Mouse (Mus musculus): ENCODE results near the gene Cog6. TPM values are rescaled to one million over a fixed set of nuclear protein-coding genes. Genes with fewer than 3 reads are reported as not detected.
A peak's percentile ranks its signal among the peaks of the same experiment; 100 is the strongest.
"Not testable (repeated sequence)": the region's sequence is repeated elsewhere in the genome, so short reads cannot be mapped to it uniquely, and the experiment has no call there.

The Cog6 gene
- total RNA-seq, 2 experiments from 2014 or later = 52.4 to 54.1 TPM

DNA sequence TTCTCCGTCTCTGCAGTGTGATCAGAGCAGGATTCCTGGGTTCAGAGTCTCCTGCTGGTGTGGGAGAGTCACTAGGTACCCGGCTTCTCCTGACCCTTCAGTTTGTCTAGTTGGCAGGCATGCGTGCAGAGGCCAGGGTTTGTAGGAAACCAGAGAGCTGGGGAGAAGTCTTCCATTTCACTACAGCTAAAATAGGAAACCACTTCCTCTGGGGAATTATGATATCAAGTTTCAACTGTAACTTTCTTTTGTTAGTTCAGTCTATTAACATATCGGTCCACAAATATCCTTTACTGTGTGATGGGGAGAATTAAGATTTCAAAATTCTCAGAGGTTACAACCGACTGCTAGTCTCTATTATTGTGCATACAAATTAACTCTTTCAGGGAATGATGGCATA, 19.0 kb upstream of the Cog6 start:
- intact Hi-C loops (cut with DNase I) = no loop called here
- no peak for DNase-seq

DNA sequence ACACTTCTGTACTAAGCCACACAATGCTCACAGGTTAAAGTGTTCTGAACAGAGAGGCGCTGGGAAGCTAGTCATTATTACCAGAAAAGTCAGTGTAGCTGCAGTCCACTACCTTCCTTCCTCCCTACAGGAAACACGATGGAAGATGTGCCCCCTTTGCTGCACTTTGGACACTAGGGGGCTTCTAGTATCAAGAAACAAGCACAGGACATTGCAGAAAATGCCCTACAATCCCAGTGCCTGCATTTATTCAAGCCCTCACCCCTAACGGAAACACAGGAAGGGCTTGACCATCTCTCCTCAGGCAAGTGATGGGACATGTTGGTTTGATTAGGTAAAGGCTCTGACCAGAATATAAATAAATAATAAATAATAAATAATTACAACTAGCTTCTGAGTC, 16.4 kb upstream of the Cog6 start:
- intact Hi-C loops (cut with DNase I) = loop anchor here (1.0 kb wide), 1 partner anchor 296 kb away; no protein-coding TSS in a partner anchor
- DNase-seq = peak; percentile 43 to 55

DNA sequence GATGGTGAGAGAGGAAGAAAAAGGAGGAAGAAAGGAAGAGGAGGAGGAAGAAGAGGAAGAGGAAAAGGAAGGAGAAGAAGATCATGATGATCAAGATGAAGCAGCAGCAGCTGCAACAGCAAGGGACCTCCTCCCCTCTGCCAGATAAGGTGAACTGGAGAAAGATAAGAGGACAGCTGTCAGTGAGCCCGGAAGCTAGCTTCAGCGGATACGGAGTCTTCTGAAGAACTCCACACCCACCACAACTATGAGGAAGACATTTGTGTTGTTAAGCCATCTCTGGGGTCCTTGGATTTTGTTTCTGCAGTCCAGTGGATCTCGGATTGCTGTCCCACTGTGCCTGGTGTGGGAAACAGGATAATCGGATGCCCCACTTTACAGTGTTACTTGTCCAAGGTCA, 15.4 kb upstream of the Cog6 start:
- intact Hi-C loops (cut with DNase I) = no loop called here
- DNase-seq = no peak

DNA sequence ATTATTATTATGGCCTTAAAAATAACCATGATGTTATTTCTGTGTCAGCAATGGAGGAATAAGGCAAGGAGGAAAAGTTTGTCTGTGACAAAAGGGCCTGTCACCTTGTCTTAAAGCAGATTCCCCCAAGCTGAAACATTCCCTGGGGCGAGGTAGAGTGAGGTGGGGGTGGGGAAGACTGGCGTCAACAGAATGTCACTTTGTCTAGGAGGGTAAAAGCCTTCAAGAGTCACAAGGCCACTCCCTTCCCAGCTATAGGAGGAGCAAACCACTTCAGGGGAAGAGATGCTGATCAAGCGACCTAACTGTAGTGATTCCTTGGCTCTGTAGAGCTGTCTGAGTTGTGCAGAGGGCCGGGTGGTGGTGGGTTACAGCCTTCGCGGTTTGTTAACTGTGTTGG, 14.5 kb upstream of the Cog6 start:
- intact Hi-C loops (cut with DNase I) = no loop called here
- DNase-seq = no peak

DNA sequence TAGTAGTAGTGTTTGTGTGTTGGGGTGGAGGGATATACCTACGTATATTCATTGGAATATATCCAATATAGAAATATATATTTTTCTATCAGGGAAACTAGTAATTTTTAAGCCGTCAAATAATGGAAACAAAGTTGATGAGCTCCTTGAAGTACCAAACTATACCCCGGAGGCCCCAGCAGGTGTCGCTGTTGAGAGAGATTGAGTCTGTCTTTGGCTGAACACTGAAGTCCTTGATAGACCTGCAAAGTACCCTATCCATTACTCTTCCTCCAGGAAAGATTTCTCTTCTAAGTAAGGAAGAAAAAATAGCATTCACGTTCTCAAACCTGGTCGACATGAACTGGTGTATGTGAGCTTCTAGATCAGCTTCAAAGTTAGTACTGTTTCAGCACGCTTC, 12.0 kb upstream of the Cog6 start:
- peak; percentile 73 to 85 for DNase-seq
- intact Hi-C loops (cut with DNase I) = loop anchor here (1.0 kb wide), 2 partner anchors 300 to 419 kb away; no protein-coding TSS in a partner anchor

DNA sequence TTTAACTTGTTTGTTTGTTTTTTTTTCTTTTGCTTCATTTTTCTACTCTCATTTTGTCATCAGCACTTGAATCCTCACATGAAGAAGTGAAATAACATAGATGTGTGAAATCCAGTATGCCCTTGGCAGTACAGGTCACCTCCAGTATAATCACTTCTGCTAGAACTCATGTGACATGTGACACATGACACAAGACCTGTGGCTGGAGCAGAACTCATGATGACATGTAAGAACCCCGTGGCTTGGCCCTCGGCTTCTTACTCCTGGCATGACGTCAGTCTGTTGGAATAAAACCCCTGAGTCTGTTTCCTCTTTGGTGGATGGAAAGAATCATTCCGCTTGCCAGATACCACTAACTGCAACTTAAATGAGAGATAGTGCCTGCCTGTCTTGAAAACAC, 10.3 kb upstream of the Cog6 start:
- intact Hi-C loops (cut with DNase I) = no loop called here
- no peak for DNase-seq

DNA sequence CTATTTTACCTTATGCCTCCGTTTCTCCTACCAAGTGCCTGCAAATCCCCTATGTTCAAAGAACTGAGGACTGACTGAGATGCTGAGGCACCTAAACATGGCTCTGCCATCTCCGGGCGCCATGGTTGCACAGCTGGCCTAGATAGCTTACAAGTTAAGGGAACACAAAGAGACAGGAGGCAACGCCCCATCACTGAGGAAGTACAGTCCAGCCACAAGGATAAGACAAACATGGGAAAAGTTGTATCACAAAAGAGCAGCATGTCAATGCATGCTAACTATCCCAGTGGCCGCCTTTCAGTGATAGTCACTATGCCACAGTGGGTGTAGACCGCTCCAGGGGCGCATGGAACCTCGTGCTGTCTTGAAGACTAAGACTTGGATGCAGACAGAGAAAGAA, 9.6 kb downstream of the Cog6 start:
- intact Hi-C loops (cut with DNase I) = no loop called here
- DNase-seq = no peak

DNA sequence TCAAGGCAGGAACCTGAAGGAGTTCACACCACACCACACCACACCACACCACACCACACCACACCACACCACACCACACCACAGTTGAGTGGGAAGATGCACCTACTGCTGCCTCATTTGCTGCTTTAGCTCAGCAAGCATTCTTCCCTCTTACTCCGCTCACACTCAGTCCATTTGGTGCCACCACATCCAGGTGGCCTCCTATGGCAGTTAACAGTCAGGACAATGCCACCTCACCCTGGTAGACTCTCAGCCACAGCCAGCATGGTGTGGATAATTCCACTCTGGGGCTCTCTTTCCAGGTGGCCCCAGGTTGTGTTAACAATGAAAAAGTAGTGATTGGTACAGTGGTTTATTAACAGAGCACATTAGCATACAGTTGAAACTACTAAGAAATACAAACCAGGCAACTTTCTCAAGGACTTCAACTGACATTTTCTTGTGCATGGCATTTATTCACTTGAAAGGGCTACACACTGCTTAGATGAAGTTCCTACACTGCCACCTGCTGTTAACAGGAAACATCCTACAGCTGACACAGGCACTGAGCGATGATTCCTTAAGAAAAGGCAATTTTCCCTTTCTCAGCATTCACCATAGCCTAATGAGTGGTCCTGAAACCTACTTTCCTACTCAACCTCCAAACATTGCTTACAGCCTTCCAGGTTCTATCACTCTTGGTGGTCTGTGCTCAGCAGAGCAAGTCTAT, 12.5 kb downstream of the Cog6 start:
- intact Hi-C loops (cut with DNase I) = no loop called here
- DNase-seq = peak; percentile 44 to 63

DNA sequence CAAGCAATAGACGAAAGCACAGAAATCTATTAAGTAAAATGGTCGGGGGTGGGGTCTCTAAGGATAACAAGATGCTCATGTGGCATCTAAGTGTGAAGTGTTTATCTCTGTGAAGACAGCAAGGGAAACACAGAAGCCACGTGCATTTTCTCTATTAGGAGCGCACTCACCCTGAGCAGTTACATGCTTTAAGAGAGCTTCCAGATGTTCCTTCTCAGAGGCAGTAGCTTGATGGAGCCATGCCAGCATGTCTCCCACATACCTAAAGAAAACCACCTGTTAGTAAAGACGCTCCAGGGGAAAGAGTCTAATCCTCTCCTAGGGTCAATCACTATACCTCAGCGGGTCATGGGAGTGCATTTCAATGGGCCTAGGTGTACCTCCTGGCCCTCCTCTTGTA, 15.0 kb downstream of the Cog6 start:
- intact Hi-C loops (cut with DNase I) = loop anchor here (2.0 kb wide), 1 partner anchor 745 kb away; no protein-coding TSS in a partner anchor
- no peak for DNase-seq

DNA sequence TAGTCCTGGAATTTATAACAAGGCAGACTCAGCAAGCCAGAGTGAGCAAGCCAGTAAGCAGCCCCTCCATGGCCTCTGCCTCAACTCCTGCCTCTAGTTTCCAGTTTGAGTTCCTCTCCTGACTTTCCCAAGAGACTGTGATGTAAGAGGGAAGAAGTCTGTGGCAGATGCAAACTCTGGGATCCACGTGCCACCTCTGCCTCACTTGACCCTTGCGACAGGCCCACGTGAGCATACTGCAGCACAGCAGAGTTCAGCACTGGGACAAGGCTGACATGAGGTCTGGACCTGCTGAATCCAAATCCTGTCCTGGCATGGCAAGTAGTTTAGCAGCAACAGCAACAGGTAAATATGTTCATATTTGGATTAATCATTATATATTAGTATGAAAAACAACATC, 17.0 kb downstream of the Cog6 start:
- DNase-seq = no peak
- intact Hi-C loops (cut with DNase I) = no loop called here

DNA sequence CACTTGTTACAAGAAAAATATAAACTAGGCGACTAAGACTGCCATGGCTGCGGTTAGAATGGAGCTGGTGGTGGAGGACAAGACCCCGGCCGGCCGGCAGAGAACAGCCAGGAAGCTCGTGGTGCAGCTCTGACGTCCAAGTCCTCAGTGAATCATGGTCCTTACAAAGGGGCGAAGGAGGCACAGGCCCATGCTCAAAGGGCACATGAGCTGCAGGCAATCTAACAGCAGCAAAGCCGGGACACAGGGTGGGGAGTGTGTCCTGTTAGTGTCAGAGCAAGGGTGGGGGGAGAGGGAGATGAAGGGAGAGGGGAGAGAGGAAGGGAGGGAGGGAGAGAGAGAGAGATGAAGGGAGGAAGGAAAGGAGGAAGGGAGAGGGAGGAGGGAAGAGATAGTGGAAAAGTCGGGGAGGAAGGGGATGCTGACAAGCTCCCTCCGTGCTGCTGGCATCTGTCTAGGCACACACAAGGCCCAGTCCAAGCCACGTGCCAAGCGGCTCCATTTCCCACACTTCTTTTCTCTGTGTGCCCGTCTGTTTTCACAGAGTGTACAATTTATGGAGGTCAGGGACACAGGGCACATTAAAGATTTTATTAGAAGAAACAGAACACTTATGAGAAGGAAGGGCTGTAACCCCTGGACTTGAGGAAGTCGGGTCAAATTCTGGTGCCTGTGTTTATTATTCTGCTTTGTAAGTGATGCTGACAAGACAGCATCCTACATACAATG, 17.9 kb downstream of the Cog6 start:
- intact Hi-C loops (cut with DNase I) = no loop called here
- no peak for DNase-seq

DNA sequence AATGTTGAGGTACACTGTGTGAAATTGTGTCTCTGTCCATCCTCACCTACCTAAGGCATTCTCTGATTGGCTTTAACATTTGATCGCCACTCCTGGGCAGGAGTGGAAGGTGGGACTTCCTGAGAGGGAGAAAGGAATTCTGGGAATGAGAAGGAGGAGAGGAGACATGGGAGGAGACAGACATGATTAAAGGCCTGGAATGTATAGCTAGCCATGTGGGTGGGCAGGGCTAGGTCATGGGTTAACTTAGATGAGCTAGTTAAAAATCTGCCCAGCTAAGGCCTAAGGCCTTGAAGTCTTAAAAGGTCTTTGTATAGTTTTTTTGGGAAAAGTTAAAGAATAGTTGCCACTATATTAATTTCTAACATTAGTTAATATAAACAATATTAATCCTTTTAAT, 19.7 kb downstream of the Cog6 start:
- intact Hi-C loops (cut with DNase I) = no loop called here
- no peak for DNase-seq

DNA sequence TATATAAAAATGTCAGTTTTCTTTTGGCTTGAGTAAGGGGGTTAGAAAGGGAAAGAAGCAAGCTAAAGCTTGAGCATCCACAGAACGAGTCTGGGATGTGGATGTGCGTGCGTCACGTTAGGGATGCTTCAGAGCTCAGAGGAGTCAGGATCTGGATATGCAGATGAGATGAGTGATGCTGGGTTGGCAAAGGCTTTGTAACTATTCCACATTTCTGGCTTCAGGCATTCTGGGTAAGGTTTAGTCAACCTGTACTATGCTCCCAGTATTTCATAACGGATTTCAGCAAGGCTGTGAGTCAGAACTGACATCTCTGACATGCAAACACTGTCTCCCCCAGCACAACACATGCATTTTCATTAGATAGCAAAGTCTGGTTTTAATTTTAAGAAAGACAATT, 20.4 kb downstream of the Cog6 start:
- no peak for DNase-seq
- intact Hi-C loops (cut with DNase I) = no loop called here

DNA sequence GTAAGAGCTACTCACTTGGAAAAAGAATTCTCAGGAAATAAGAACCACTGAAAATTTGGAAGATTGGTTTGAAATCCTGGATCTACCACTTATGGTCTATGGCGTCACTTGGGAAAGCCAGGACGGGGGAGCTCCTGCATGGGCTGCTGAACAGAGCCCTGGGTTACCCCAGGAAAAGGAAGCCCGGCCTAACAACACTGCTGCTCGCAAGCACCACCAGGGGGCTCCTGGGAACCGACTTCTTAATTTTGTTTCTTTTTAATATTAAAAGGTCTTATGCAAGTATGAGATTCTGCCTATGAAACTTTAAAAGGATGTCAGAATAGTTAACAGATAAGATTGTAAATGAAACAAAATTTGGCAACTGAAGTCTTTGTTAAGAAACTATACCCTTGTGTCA, 22.4 kb downstream of the Cog6 start:
- intact Hi-C loops (cut with DNase I) = no loop called here
- no peak for DNase-seq

DNA sequence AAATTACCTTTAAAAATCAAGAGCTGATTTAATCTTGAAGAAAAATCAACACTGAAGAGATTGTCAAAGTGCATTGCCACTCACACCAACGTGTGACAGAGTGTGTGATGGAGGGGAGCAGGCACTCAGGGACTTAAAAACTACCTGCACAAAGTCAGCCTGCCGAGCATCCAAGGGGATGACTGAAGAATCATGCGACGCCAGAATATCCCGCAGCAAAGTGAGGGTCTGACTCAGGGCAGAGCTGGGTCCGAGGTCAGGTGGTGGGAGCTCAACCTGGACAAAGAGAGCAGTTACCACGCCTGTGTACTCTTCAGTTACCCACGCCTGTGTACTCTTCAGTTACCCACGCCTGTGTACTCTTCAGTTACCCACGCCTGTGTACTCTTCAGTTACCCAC, 23.7 kb downstream of the Cog6 start:
- no peak for DNase-seq
- intact Hi-C loops (cut with DNase I) = no loop called here

DNA sequence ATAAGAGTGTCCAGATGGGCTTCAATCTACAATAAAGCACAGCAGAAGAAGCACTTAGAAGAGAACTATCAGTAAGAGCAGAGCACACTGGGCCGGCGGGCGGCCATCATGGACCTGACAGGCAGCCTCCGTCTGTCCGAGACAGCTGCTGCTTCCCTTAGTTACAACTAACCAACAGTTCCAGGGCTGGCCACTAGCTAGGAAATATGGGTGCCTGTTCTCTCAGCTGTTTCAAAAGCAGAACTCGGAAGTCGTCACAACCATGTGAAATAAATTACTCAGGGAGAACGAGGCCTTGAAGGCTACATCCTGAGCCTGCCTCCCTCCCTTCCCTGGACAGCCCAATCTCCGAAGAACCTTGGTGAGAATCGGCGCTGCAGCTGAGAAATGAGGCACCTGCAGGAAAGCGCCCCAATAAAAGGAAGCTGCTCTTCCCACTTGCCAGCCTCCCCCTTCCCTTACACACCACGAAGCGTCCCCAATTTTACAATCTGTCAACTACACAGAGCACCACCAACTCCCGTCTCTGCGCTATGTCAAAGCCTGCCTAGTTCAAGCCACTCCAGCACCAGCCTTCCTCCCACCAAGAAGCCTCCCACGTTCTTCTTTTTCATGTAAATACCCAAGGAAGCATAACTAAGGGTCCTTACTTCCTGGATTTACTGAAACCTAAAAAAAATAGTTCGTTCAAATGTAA, 26.8 kb downstream of the Cog6 start:
- DNase-seq = no peak
- intact Hi-C loops (cut with DNase I) = no loop called here

DNA sequence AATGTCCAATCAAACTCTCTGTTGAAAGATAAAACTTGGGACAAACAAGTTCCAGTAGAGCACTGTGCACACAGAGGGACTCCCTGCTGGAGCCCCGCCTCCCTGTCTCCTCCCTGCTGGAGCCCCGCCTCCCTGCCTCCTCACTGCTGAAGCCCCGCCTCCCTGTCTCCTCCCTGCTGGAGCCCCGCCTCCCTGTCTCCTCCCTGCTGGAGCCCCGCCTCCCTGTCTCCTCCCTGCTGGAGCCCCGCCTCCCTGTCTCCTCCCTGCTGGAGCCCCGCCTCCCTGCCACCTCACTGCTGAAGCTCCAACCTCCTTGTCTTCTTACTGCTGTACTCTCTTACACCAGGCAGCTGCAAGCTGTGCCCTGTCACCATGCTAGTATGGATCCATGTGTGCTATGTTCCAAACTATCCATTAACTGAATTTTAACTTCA, 31.5 kb downstream of the Cog6 start:
- DNase-seq; intact Hi-C loops (cut with DNase I): not testable (repeated sequence)

DNA sequence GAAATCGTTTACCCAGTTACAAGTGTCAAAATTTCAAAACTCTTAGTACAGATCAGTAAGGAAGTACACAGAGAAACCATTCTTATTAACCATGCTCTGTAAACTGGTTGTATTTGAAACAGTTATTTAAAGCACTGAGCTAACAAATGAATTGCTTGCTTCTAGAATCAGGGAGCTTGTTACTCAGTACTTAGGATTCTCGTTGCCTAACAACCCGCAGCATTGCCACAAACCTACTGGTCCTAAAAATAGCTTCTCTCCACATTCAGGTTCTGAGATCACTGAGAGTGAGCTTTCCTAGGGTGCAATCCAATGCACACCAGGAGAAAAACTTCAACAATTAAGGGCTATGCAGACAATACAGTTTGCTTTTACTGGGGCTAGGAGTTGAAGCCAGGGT, 33.3 kb downstream of the Cog6 start:
- DNase-seq = peak; percentile 35 to 47
- intact Hi-C loops (cut with DNase I) = no loop called here

DNA sequence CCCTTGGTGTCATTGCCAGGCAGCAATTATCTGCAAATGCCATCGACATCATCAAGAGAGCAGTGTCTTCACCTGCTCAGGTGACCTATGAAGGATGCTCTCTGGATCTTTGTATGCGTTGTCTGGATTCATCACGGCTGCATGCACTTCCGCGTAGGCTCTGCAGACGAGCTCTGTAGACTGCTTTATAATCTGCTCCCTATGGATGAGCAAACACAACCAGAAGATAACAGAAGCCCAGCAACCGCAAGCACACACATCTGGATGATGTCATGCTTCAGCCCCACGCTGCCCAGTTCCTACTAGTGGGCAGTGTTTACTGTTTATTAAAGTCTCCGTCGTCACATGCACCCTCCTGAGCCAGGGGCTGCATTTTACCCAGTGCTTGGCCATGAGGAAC, 34.0 kb downstream of the Cog6 start:
- DNase-seq = no peak
- intact Hi-C loops (cut with DNase I) = no loop called here

DNA sequence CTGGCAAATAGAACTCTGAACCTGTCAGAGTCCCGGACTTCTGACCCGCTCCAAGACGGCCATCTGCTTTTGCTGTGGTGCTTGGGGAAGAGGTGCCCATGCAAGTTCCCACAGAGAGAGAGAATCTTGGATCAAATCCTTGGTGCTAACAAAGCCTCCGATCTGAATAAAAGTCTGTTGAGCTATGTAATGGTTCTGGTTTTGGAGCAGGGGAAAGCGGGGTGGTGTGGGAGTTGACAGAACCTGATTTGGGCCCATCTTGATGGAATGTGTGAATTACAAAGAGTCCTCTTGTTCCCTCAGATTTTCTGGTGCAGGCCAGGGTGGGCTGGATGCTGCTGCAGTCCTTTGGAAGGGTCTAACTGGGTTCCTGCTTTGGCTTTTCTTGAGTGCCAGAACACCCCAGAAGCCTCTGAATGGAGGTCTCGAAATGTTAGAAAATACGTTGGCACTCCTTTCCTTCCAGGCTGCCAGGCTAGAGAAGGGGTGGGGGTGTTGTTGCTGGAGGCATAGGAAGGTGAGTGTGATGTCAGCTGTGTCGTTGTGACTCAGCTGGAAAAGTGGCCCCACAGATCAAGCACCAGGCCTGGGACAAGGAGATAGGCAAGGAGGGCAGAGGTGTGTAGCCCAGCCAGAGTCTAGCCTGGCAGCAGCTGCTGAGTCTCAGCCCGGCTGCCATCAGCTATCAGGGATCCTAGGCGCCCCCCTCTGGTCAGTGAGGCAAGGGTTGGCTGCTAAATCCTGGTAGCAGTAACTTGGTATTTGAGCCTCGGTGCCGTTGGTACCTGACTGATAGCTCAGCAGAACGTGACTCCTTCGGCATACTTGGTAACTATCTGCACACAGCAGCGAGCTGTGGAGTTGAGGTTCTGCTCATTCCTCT, 42.1 kb downstream of the Cog6 start:
- DNase-seq = peak; percentile 86 to 92
- intact Hi-C loops (cut with DNase I) = loop anchor here (2.0 to 5.0 kb wide), 3 partner anchors 68 to 716 kb away; no protein-coding TSS in a partner anchor

DNA sequence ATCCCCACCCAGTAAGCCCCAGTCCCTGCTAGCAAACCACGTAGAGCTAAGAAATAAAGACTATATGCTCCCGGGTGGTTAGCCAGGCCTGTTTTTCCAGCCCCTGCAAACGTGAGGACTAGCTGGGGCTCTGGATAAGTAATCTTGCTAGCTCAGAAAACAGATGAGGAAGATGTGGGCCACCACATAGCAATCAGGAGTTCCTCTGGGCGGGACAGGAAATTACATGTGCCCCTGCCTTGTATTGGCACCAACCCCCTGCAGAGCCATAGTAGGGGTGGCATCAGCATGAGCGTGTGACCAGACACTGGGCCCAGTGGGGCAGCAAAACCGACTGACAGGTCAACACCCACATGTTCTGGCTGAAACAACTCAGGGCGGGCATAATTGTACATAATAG, 44.1 kb downstream of the Cog6 start:
- intact Hi-C loops (cut with DNase I) = loop anchor here (5.0 kb wide), 1 partner anchor 66 kb away; no protein-coding TSS in a partner anchor

More for the DNA sequence above, 44.1 kb downstream of the Cog6 start:
- DNase-seq = no peak

All from heart, postnatal 10 days (tissue).